Mouse (Mus musculus): ENCODE measurements around the gene Olfr543. TPM values are rescaled to one million over a fixed set of nuclear protein-coding genes. Genes with fewer than 3 reads are reported as not detected.
"Not testable (repeated sequence)": the region's sequence is repeated elsewhere in the genome, so short reads cannot be mapped to it uniquely, and the experiment has no call there.

The Olfr543 gene
- not detected for total RNA-seq (2021)
- long read RNA-seq = 0 reads

- no peak for DNase-seq (ENCODE audit: low spot score in 2 of 2)
Measured at GRCm38 (mm10) chr7:102481579-102481978, at the start of gene Olfr543. Gene Olfr543, minus strand, starts transcription at chr7:102481679.

- no peak for DNase-seq (ENCODE audit: low spot score in 2 of 2)
Measured at GRCm38 (mm10) chr7:102529052-102529451, 47.6 kb upstream of the Olfr543 start.

GRCm38 (mm10) chr7:102517051-102517335 is 35.5 kb upstream of the Olfr543 start:
- peak in 1 of 2 experiments; percentile 19 for DNase-seq (ENCODE audit: low spot score in 2 of 2)

- no peak for DNase-seq (ENCODE audit: low spot score in 2 of 2)
Measured at GRCm38 (mm10) chr7:102516261-102517050, 35.0 kb upstream of the Olfr543 start.

GRCm38 (mm10) chr7:102514144-102514543 is 32.7 kb upstream of the Olfr543 start:
- no peak for DNase-seq (ENCODE audit: low spot score in 2 of 2)

GRCm38 (mm10) chr7:102512814-102513435 is 31.4 kb upstream of the Olfr543 start:
- peak; percentile 65 to 89 for DNase-seq (ENCODE audit: low spot score in 2 of 2)

- DNase-seq (ENCODE audit: low spot score in 2 of 2) = no peak
Measured at GRCm38 (mm10) chr7:102511927-102512326, 30.4 kb upstream of the Olfr543 start.

GRCm38 (mm10) chr7:102509726-102510125 is 28.2 kb upstream of the Olfr543 start:
- DNase-seq (ENCODE audit: low spot score in 2 of 2) = no peak

GRCm38 (mm10) chr7:102508666-102509065 is 27.2 kb upstream of the Olfr543 start:
- DNase-seq (ENCODE audit: low spot score in 2 of 2) = no peak

- no peak for DNase-seq (ENCODE audit: low spot score in 2 of 2)
Measured at GRCm38 (mm10) chr7:102508066-102508465, 26.6 kb upstream of the Olfr543 start.

GRCm38 (mm10) chr7:102506848-102507247 is 25.4 kb upstream of the Olfr543 start:
- DNase-seq (ENCODE audit: low spot score in 2 of 2) = peak; percentile 23 to 87

- DNase-seq (ENCODE audit: low spot score in 2 of 2) = no peak
Measured at GRCm38 (mm10) chr7:102501986-102502385, 20.5 kb upstream of the Olfr543 start.

- no peak for DNase-seq (ENCODE audit: low spot score in 2 of 2)
Measured at GRCm38 (mm10) chr7:102499473-102499872, 18.0 kb upstream of the Olfr543 start, which contains the start of gene Olfr545. Gene Olfr545, minus strand, starts transcription at chr7:102499573.

- DNase-seq (ENCODE audit: low spot score in 2 of 2) = not testable (repeated sequence)
Measured at GRCm38 (mm10) chr7:102494416-102494815, 12.9 kb upstream of the Olfr543 start.

- no peak for DNase-seq (ENCODE audit: low spot score in 2 of 2)
Measured at GRCm38 (mm10) chr7:102488161-102488560, 6.7 kb upstream of the Olfr543 start, which contains the start of gene Olfr544. Gene Olfr544, minus strand, starts transcription at chr7:102488313.

- DNase-seq (ENCODE audit: low spot score in 2 of 2) = no peak
Measured at GRCm38 (mm10) chr7:102486105-102486504, 4.6 kb upstream of the Olfr543 start.

- DNase-seq (ENCODE audit: low spot score in 2 of 2) = not testable (repeated sequence)
Measured at GRCm38 (mm10) chr7:102484766-102485165, 3.3 kb upstream of the Olfr543 start.

- DNase-seq (ENCODE audit: low spot score in 2 of 2) = no peak
Measured at GRCm38 (mm10) chr7:102483665-102484064, 2.2 kb upstream of the Olfr543 start.

- DNase-seq (ENCODE audit: low spot score in 2 of 2) = no peak
Measured at GRCm38 (mm10) chr7:102480821-102481220, 658 bp downstream of the Olfr543 start.

GRCm38 (mm10) chr7:102479368-102480078 is 2.0 kb downstream of the Olfr543 start:
- no peak for DNase-seq (ENCODE audit: low spot score in 2 of 2)

- DNase-seq (ENCODE audit: low spot score in 2 of 2) = no peak
Measured at GRCm38 (mm10) chr7:102478926-102479325, 2.6 kb downstream of the Olfr543 start.

- no peak for DNase-seq (ENCODE audit: low spot score in 2 of 2)
Measured at GRCm38 (mm10) chr7:102478425-102478824, 3.1 kb downstream of the Olfr543 start.

All from layer of hippocampus, adult 18-20 months (tissue).